Mouse (Mus musculus) frontal cortex, postnatal 36 days (tissue): Measurements from ENCODE around the gene Prepl.

Experiments
- DNase-seq, 2 experiments: peaks; one replicate each; pipeline ENCODE4 v3.0.0; 2022; ENCODE audit warnings: low spot score in 2 of 2

Gene Prepl

DNA sequence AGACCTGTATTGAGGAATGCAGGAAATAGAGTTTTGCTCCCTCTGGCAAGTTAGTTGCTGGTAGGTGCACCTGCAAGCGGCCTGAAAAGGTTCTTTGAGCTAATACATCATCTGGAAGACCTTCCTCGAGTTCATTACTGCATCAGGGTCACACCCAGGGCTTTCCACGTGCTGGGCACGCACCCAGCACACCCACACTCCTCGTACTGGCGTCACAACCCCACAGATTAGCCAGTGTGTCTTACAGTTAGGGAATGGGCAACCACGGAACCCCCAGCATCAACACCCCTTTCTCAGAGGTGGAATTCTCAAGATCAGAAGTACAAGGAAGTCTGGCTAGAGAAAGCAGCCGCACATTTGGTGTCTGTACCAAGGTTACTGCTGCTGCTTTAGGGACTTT lies 65.8 kb downstream of the Prepl start:
- no peak for DNase-seq

DNA sequence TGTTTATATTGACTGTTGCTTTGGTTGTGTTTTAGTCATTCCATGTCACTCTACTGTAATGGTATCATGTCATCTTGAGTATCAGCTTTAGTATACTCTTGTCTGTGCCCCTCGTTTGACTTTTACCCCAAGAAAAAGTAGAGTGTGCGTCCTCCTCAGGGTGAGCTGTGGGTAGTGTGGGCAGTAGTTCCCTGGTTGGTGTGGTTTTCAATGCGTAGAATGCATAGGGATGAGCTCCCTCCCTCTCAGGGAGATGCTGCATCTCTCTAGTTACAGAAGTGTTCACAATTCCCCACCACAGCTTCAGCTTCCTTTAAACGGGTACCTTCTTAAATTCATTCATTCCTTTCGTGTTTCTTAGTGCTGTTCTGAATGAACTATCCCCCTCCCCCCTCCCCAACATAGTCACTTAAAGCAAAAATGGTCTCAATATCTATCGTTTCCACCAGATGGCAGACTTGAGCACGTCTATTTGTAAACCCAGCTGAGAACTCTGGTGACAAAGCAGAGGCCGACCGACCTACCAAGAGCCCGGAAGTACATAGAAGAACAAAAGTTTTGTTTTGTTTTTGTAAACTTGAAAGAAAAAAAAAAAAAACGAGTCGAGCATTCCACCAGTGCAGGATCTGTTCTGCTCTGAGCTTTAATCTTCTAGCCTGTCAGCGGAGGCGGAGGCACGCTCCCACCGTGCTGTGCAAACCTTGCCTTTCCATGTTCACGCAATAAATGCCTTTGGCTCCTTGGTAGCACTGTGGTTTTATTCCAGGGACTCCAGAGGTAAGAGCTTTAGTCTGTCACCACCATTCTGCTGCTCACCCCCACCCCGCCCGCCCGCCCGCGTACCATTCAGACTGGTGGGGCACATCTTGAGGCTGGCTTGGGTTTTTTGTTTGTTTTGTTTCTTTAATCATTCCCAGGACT lies 66.5 kb downstream of the Prepl start:
- DNase-seq, result peak in 1 of 2 experiments; percentile 71

DNA sequence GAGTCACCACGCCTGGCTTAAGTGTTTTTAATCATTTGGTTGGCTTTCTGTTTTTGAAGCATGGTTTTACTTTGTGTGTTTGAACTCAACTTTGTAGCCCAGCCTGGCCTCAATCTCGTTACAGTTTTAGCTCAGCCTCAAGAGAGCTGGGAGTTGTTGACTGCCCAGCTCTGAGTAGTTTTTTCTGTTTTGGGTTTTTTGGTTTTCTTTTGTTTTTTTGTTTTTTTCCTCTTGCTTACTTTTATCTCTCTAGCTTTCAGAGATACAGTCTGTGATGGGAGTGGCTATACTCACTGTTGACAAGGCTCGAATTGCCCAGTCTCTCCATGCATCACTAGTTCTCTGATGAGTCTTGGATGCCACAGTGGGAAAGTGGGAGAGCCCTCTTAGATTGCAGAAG lies 69.7 kb downstream of the Prepl start:
- no peak for DNase-seq

DNA sequence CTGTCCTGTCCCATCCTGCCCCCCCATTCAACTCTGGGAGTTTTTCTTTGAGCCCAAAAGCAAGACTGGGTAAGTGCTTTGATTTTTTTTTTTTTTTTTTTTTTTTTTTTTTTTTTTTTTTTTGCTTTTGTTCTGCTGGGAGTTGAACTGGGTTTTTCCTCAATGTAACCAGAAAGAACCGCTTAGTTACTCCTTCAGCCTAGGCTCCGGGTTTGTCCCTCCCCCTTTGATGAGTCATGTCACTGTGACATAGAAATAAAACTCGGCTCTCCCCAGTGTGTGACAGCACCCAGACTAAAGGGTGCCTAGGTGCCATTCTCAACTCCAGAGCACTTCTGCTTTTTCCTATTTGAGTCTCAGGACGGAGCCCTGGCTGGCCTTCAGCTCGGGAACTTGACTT lies 71.2 kb downstream of the Prepl start:
- DNase-seq, result no peak

DNA sequence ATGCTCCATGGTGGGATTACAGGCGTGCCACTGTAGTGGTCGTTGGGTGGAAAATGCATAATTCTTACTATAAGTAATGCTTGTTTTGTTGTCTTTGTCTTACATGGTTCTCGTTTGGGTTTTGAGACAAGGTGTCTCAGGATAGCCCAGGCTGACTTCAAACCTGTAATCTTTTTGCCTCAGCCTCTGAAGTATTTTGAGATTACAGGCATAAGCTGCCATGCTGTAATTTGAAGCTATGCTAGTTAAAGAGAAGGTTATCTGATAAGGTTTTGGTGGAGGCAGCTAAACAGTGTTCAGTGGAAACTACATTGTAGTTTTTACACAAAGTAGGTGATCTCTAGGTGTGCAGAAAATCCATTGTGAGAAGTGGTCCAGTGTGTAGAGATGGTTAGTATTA lies 71.7 kb downstream of the Prepl start:
- no peak for DNase-seq

DNA sequence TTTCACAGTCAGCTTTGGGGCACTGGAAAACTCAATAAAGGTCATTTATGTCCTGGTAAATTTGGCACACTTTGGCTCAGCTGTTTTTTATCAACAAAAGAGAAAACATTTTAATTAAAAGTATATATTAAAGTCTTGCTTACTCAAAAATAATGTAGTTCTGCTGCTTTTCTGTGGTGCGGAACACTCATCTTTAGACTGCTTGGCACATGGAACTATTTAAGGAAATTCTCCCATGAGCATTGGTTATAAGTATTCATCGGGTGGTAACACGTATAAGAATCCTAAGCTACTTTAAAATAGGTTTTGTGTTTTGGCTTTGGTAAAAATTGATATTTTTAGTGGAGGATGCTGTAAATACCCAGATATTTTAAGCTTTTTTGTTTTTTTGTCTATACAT lies 75.4 kb downstream of the Prepl start:
- DNase-seq, result no peak

DNA sequence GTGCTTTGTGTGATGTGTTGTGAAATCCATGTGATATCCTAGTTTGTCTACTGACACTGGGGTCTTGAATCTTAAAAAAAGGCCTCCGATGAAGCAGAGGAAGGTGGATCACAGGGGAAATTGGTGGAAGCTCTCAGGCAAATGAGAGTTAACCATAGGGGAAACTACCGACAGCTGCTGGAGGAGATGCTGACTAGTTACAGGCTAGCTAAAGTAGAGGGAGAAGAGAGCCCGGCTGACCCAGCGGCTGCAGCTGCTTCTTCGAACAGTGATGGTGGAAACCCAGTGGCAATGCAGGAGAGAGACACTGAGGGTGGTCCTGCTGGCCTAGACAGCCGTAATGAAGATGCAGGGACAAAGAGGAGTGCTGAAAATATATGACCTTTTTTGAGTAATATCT lies 76.6 kb downstream of the Prepl start:
- no peak for DNase-seq
